In the genomic region with DNA sequence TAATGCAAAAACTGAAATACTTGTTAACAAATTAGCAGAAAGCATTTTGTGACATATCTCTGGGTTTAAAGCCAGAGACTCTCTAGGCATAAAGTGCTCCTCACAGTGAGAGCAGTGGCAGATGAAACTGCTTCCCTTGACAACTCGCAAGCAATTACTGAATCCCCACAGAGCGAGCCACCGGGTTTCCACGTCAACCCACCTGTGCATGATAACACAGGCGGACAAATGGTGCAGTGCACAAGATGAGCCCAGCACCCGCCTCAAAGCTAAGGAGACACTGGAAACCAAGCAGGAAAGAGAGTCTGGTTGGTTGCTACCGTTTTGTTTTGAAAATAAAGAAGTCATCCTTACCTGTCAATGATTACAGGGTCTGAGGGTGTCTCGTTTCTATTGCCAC, we compare ENCODE assay signal across 18 mouse cellular contexts. TPM values are rescaled to one million over a fixed set of nuclear protein-coding genes. Genes with fewer than 3 reads are reported as not detected.
DNase-seq lines count a peak whose midpoint lies in the region; ATAC-seq and TF ChIP-seq lines count a peak whose summit lies in the region.
"Had no signal": no experiment of that assay in that cellular context is flagged by ENCODE, and none has a peak within 500 bp of the region (broad histone marks: within the 10 kb centered on the region; RNA-seq: fewer than 3 reads in every experiment).

No protein-coding gene starts in this region.

- H3K27ac ChIP-seq in gastrocnemius, adult 2 months, result peak overlapping the region; percentile 67
- no peak overlapping the region; the same call in 1 of the 2 replicates for H3K27ac ChIP-seq in embryonic facial prominence, embryonic 13.5 days
- H3K27ac ChIP-seq in limb, embryonic 13.5 days, result peak overlapping the region; percentile 23; the same call in 1 of the 2 replicates
- no peak overlapping the region; the same call in 1 of the 2 replicates for H3K27ac ChIP-seq in neural tube, embryonic 12.5 days
- H3K27ac ChIP-seq: forebrain, embryonic 10.5 days; left cerebral cortex, adult 2 months had no signal

- 21% methylated on average over 8 of the region's 8 CpGs for WGBS in embryonic facial prominence, embryonic 13.5 days
- 20% methylated on average over 8 of the region's 8 CpGs for WGBS in limb, embryonic 13.5 days
- WGBS in neural tube, embryonic 12.5 days, result 7% methylated on average over 8 of the region's 8 CpGs

- peak overlapping the region; percentile 50 for H3K4me3 ChIP-seq in gastrocnemius, adult 2 months
- H3K4me3 ChIP-seq in embryonic facial prominence, embryonic 13.5 days, result peak overlapping the region; percentile 33
- peak overlapping the region; percentile 35 for H3K4me3 ChIP-seq in limb, embryonic 13.5 days
- 0 out of 2 replicates have a peak overlapping the region, but pooled peaks have one; percentile 9 for H3K4me3 ChIP-seq in neural tube, embryonic 12.5 days
- H3K4me3 ChIP-seq: forebrain, embryonic 10.5 days; heart, embryonic 12.5 days; left cerebral cortex, adult 2 months; megakaryocyte, embryonic 14.5 days had no signal

- no peak for TF ChIP-seq CTCF in gastrocnemius, adult 2 months (IDR thresholded peaks at IDR 0.05)

- H3K4me2 ChIP-seq in embryonic facial prominence, embryonic 13.5 days, result peak overlapping the region; percentile 47
- H3K4me2 ChIP-seq in limb, embryonic 13.5 days (replicated peaks), result peak overlapping the region; percentile 59
- H3K4me2 ChIP-seq in neural tube, embryonic 12.5 days (replicated peaks), result peak overlapping the region; percentile 51
- H3K4me2 ChIP-seq: heart, embryonic 12.5 days; lung, embryonic 14.5 days had no signal

- intact Hi-C loops in gastrocnemius, adult 2 months (cut with DNase I), result no loop called here

- H3K9ac ChIP-seq in embryonic facial prominence, embryonic 13.5 days, result peak overlapping the region; percentile 49; the same call in 1 of the 2 replicates
- peak overlapping the region; percentile 57 for H3K9ac ChIP-seq in limb, embryonic 13.5 days
- H3K9ac ChIP-seq in neural tube, embryonic 12.5 days, result no peak overlapping the region
- H3K9ac ChIP-seq: heart, embryonic 12.5 days; lung, embryonic 14.5 days had no signal

- H3K9me3 ChIP-seq in embryonic facial prominence, embryonic 13.5 days, result no peaks in the 10 kb centered on the region
- H3K9me3 ChIP-seq in limb, embryonic 13.5 days, result no peaks in the 10 kb centered on the region
- no peaks in the 10 kb centered on the region for H3K9me3 ChIP-seq in neural tube, embryonic 12.5 days
- H3K9me3 ChIP-seq: forebrain, embryonic 10.5 days; heart, embryonic 12.5 days; megakaryocyte, embryonic 14.5 days had no signal

- H3K27me3 ChIP-seq in embryonic facial prominence, embryonic 13.5 days, result peaks cover 84% of the 10 kb centered on the region
- H3K27me3 ChIP-seq in limb, embryonic 13.5 days, result peaks cover 31% of the 10 kb centered on the region
- peaks cover 17% of the 10 kb centered on the region; the same call in 1 of the 2 replicates for H3K27me3 ChIP-seq in neural tube, embryonic 12.5 days (replicated peaks)

- peaks cover 50% of the 10 kb centered on the region for H3K4me1 ChIP-seq in embryonic facial prominence, embryonic 13.5 days
- H3K4me1 ChIP-seq in limb, embryonic 13.5 days, result peaks cover 59% of the 10 kb centered on the region
- H3K4me1 ChIP-seq in neural tube, embryonic 12.5 days, result peaks cover 46% of the 10 kb centered on the region

- no peak for ATAC-seq in embryonic facial prominence, embryonic 13.5 days (ENCODE audit: insufficient number of reproducible peaks, insufficient read depth, low FRiP score, low TSS enrichment, low read depth)
- ATAC-seq in limb, embryonic 13.5 days (ENCODE audit: low FRiP score, low read depth), result no peak
- no peak for ATAC-seq in neural tube, embryonic 12.5 days (ENCODE audit: low FRiP score, low read depth)
- ATAC-seq: activated CD4-positive, CD25-positive, alpha-beta regulatory T cell, adult 4 months; inflammation-experienced regulatory T-cells, adult 6 months had no signal

- DNase-seq in gastrocnemius, adult 2 months, result no peak
- DNase-seq in gastrocnemius, adult 8-10 months (ENCODE audit: low spot score in 2 of 2), result no peak
- no peak for DNase-seq in thymus, postnatal 0 days (ENCODE audit: low spot score)
- no peak for DNase-seq in adrenal gland, postnatal 25 days
- no peak for DNase-seq in cerebellum, adult 8-10 months
- DNase-seq: cerebellum, postnatal 25 days; kidney, postnatal 25 days; lung, embryonic 14.5 days had no signal

- 0 out of 2 replicates have a peak, but pooled peaks cover 5% of the 10 kb centered on the region for H3K36me3 ChIP-seq in embryonic facial prominence, embryonic 13.5 days
- peaks cover 16% of the 10 kb centered on the region for H3K36me3 ChIP-seq in limb, embryonic 13.5 days
- H3K36me3 ChIP-seq in neural tube, embryonic 12.5 days, result 0 out of 2 replicates have a peak, but pooled peaks cover 5% of the 10 kb centered on the region
- H3K36me3 ChIP-seq: forebrain, embryonic 10.5 days; heart, embryonic 12.5 days had no signal

RNA-seq across cellular contexts. Expression of gene Ebf3, which starts 7.1 kb away (rescaled TPM):
- 1 to 10 TPM; 7.2 to 7.7 TPM for total RNA-seq in gastrocnemius, adult 2 months (2021)
- 1 to 10 TPM; 5.8 to 8.5 (median 7.1) TPM for total RNA-seq in gastrocnemius, adult 8-10 months (2022)
- 8.6 and 11.6 TPM in 2 replicates for polyA plus RNA-seq in embryonic facial prominence, embryonic 13.5 days (2015; fragmentation: Nextera tagmentation; extraction: Ambion mirVana)
- polyA plus RNA-seq in limb, embryonic 13.5 days (2015; fragmentation: Nextera tagmentation; extraction: Ambion mirVana), result 13.4 and 16.9 TPM in 2 replicates
- polyA plus RNA-seq in neural tube, embryonic 12.5 days (2016; fragmentation: Nextera tagmentation; extraction: Ambion mirVana), result 19.1 and 20.0 TPM in 2 replicates
- 0.30 and 0.39 TPM in 2 replicates for polyA plus RNA-seq in thymus, postnatal 0 days (2015; fragmentation: Nextera tagmentation; extraction: Ambion mirVana)
- total RNA-seq in adrenal gland, postnatal 25 days (2021), result 4.8 and 7.3 TPM in 2 replicates
- total RNA-seq: MEL had no signal
- polyA plus RNA-seq: activated CD4-positive, CD25-positive, alpha-beta regulatory T cell, adult 4 months; inflammation-experienced regulatory T-cells, adult 6 months had no signal

Comparison
In these comparisons a context has a peak if more than half of its experiments do, and no peak if none do; other contexts are left out.
1. H3K27ac ChIP-seq: peak in gastrocnemius, adult 2 months (single experiment) and limb, embryonic 13.5 days (single experiment); none in embryonic facial prominence, embryonic 13.5 days (single experiment) and neural tube, embryonic 12.5 days (single experiment).
2. Peak in every context shown above with its lines, with median percentiles within 50 percentile points of each other: H3K4me3 ChIP-seq and H3K4me2 ChIP-seq.